ENCODE assay signal across 7 mouse cellular contexts in genomic region chr10:45045268-45045928, GRCm38 (mm10). TPM values are rescaled to one million over a fixed set of nuclear protein-coding genes. Genes with fewer than 3 reads are reported as not detected.
DNase-seq lines count a peak whose midpoint lies in the region; ATAC-seq and TF ChIP-seq lines count a peak whose summit lies in the region.

No protein-coding gene starts in this region.

- H3K9me3 ChIP-seq in intestine, embryonic 16.5 days (ENCODE audit: control insufficient read depth, low read length): no peaks in the 10 kb centered on the region
- H3K9me3 ChIP-seq in limb, embryonic 11.5 days (ENCODE audit: control insufficient read depth, low read length): no peaks in the 10 kb centered on the region
- no peaks in the 10 kb centered on the region for H3K9me3 ChIP-seq in midbrain, postnatal 0 days (ENCODE audit: low read length)

- no peak for TF ChIP-seq POLR2A in spleen, adult 2 months (IDR thresholded peaks at IDR 0.05; ENCODE audit: low read depth, low read length)

- DNase-seq in adrenal gland, adult (ENCODE audit: inconsistent age in 2 of 2, low spot score in 1 of 2): peak; percentile 73 to 93
- DNase-seq in cerebellum, postnatal 25 days: peak; percentile 75 to 85
- DNase-seq in gastrocnemius, adult 8-10 months (ENCODE audit: low spot score in 2 of 2): peak; percentile 23 to 29
- DNase-seq in limb, embryonic 11.5 days (ENCODE audit: low spot score): peak; percentile 87
- peak; percentile 86 for DNase-seq in midbrain, postnatal 0 days (ENCODE audit: low spot score)
- peak; percentile 47 to 72 for DNase-seq in spleen, adult 2 months (ENCODE audit: low read depth in 1 of 2, low spot score in 2 of 2)

- H3K27me3 ChIP-seq in intestine, embryonic 16.5 days (replicated peaks; ENCODE audit: control insufficient read depth, insufficient read depth, low read length): no peaks in the 10 kb centered on the region
- no peaks in the 10 kb centered on the region for H3K27me3 ChIP-seq in limb, embryonic 11.5 days (ENCODE audit: control insufficient read depth, insufficient read depth, low read length)
- H3K27me3 ChIP-seq in midbrain, postnatal 0 days (ENCODE audit: insufficient read depth, low read length): no peaks in the 10 kb centered on the region
- H3K27me3 ChIP-seq in spleen, adult 2 months (ENCODE audit: control insufficient read depth, insufficient read depth, low read length): no peaks in the 10 kb centered on the region

- ATAC-seq in intestine, embryonic 16.5 days: 0 out of 2 replicates have a peak, but pooled peaks have one; percentile 32
- no peak for ATAC-seq in limb, embryonic 11.5 days (ENCODE audit: insufficient number of reproducible peaks, low FRiP score, low TSS enrichment, low read depth)
- peak; percentile 56 for ATAC-seq in midbrain, postnatal 0 days (ENCODE audit: low FRiP score)

- 0 out of 2 replicates have a peak overlapping the region, but pooled peaks have one; percentile 4 for H3K9ac ChIP-seq in intestine, embryonic 16.5 days (ENCODE audit: low read depth, low read length)
- no peak overlapping the region for H3K9ac ChIP-seq in limb, embryonic 11.5 days (ENCODE audit: low read length)
- H3K9ac ChIP-seq in midbrain, postnatal 0 days (replicated peaks; ENCODE audit: low read length, poor library complexity, severe bottlenecking): no peak overlapping the region

- H3K36me3 ChIP-seq in intestine, embryonic 16.5 days (ENCODE audit: control insufficient read depth, insufficient read depth, low read length): no peaks in the 10 kb centered on the region
- H3K36me3 ChIP-seq in limb, embryonic 11.5 days (ENCODE audit: control insufficient read depth, insufficient read depth, low read length): no peaks in the 10 kb centered on the region
- H3K36me3 ChIP-seq in midbrain, postnatal 0 days (ENCODE audit: insufficient read depth, low read length): no peaks in the 10 kb centered on the region
- no peaks in the 10 kb centered on the region for H3K36me3 ChIP-seq in spleen, adult 2 months (ENCODE audit: control insufficient read depth, insufficient read depth, low read length)

- peak overlapping the region; percentile 33; the same call in 1 of the 2 replicates for H3K4me2 ChIP-seq in intestine, embryonic 16.5 days (ENCODE audit: low read depth, low read length)
- no peak overlapping the region for H3K4me2 ChIP-seq in limb, embryonic 11.5 days (ENCODE audit: low read depth, severe bottlenecking)
- H3K4me2 ChIP-seq in midbrain, postnatal 0 days (ENCODE audit: low read depth, low read length, poor library complexity, severe bottlenecking): no peak overlapping the region

- H3K27ac ChIP-seq in intestine, embryonic 16.5 days (ENCODE audit: low read length): no peak overlapping the region
- no peak overlapping the region for H3K27ac ChIP-seq in limb, embryonic 11.5 days (replicated peaks; ENCODE audit: low read depth, low read length)
- H3K27ac ChIP-seq in midbrain, postnatal 0 days (ENCODE audit: low read depth, low read length): no peak overlapping the region
- no peak overlapping the region for H3K27ac ChIP-seq in spleen, adult 2 months (ENCODE audit: insufficient read depth, low read length)

- no peak overlapping the region for H3K4me3 ChIP-seq in intestine, embryonic 16.5 days (ENCODE audit: low read length)
- H3K4me3 ChIP-seq in limb, embryonic 11.5 days (ENCODE audit: low read depth, low read length): no peak overlapping the region
- no peak overlapping the region for H3K4me3 ChIP-seq in midbrain, postnatal 0 days (ENCODE audit: low read depth, low read length)
- H3K4me3 ChIP-seq in spleen, adult 2 months (ENCODE audit: extremely low read depth, insufficient read depth, insufficient read length): no peak overlapping the region

- H3K4me1 ChIP-seq in intestine, embryonic 16.5 days (ENCODE audit: control insufficient read depth, insufficient read depth, low read length): peaks cover 5% of the 10 kb centered on the region
- H3K4me1 ChIP-seq in limb, embryonic 11.5 days (ENCODE audit: control insufficient read depth, insufficient read depth, low read length): peaks cover 5% of the 10 kb centered on the region; the same call in 1 of the 2 replicates
- H3K4me1 ChIP-seq in midbrain, postnatal 0 days (ENCODE audit: insufficient read depth, low read length): no peaks in the 10 kb centered on the region
- peaks cover 10% of the 10 kb centered on the region; the same call in 1 of the 2 replicates for H3K4me1 ChIP-seq in spleen, adult 2 months (ENCODE audit: control insufficient read depth, insufficient read depth, insufficient read length)

- WGBS in intestine, embryonic 16.5 days: 27% methylated on average over 12 of the region's 12 CpGs
- 25% methylated on average over 12 of the region's 12 CpGs for WGBS in limb, embryonic 11.5 days
- WGBS in midbrain, postnatal 0 days: 30% methylated on average over 12 of the region's 12 CpGs
- WGBS in spleen, adult 2 months: 29% methylated on average over 12 of the region's 12 CpGs

- peak; percentile 86 for TF ChIP-seq CTCF in midbrain, postnatal 0 days (IDR thresholded peaks at IDR 0.05)
- peak; percentile 80; the same call in 1 of the 2 replicates for TF ChIP-seq CTCF in spleen, adult 2 months (IDR thresholded peaks at IDR 0.05; ENCODE audit: extremely low read depth, insufficient read depth, insufficient read length, insufficient replicate concordance)

RNA-seq across cellular contexts. Expression of gene Prep, which starts 21.6 kb away (rescaled TPM):
- 1 to 10 TPM; 6.1 to 6.6 (median 6.2) TPM for total RNA-seq in gastrocnemius, adult 8-10 months (2022)
- 22.8 and 24.2 TPM in 2 replicates for polyA plus RNA-seq in intestine, embryonic 16.5 days (2015; fragmentation: Nextera tagmentation; extraction: Ambion mirVana)
- polyA plus RNA-seq in limb, embryonic 11.5 days (2014; fragmentation: Nextera tagmentation; extraction: Ambion mirVana): 35.8 and 37.8 TPM in 2 replicates
- total RNA-seq in midbrain, postnatal 0 days (2014; rRNA removed): 23.8 and 25.6 TPM in 2 replicates
- 21.1 and 21.5 TPM in 2 replicates for polyA plus RNA-seq in midbrain, postnatal 0 days (2015; fragmentation: Nextera tagmentation; extraction: Ambion mirVana)
- 5.2 and 6.9 TPM in 2 replicates for polyA plus RNA-seq in spleen, adult 2 months (2012; rRNA removed)

Comparison
In these comparisons a context has a peak if more than half of its experiments do, and no peak if none do; other contexts are left out.
1. DNase-seq: peak in every context shown above with its lines; median percentile 87 in limb, embryonic 11.5 days; 86 in midbrain, postnatal 0 days; 83 in adrenal gland, adult; 80 in cerebellum, postnatal 25 days; 60 in spleen, adult 2 months; 26 in gastrocnemius, adult 8-10 months.